In the genomic region with DNA sequence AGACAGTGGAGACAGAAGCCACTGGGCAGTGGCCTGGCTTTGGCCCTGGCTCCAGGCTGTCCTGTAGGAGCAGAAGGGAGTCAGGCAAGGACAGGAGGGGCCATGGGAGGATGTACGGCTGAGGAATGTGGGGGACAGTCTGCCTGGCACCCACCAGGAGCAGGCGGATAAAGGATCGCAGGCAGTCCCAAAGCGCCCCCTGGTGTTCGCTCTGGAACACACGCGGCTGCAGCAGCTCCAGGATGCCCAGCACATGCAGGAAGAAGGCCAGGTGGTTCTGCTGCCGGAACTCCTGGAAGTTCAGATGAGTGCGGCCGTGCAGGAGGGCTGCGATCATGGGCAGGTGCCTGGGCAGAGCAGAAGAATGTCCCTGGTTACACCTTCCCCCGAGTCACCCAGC, we compare ENCODE assay signal across 8 mouse cellular contexts. TPM values are rescaled to one million over a fixed set of nuclear protein-coding genes. Genes with fewer than 3 reads are reported as not detected.
DNase-seq lines count a peak whose midpoint lies in the region; ATAC-seq lines count a peak whose summit lies in the region.

No protein-coding gene starts in this region.

- H3K36me3 ChIP-seq in heart, embryonic 10.5 days: peaks cover 98% of the 10 kb centered on the region

- H3K4me1 ChIP-seq in heart, embryonic 10.5 days: no peaks in the 10 kb centered on the region

- H3K27me3 ChIP-seq in heart, embryonic 10.5 days (ENCODE audit: insufficient read depth, poor library complexity, severe bottlenecking): no peaks in the 10 kb centered on the region

- 34% methylated on average over 12 of the region's 12 CpGs for whole genome bisulfite sequencing in heart, embryonic 10.5 days

- intact Hi-C loops in heart, postnatal 14 days (cut with DNase I): loop anchor here (5.0 kb wide), 1 partner anchor 217 kb away; no protein-coding TSS in a partner anchor

- no peak overlapping the region for H3K27ac ChIP-seq in heart, embryonic 10.5 days

- peak; percentile 55 to 67 for DNase-seq in heart, postnatal 14 days
- no peak for DNase-seq in heart, embryonic 10.5 days (ENCODE audit: low spot score)
- DNase-seq in 3T3-L1 (ENCODE audit: low read depth, low spot score) (peak; percentile 73), R1 (ENCODE audit: low read depth, low spot score) (peak; percentile 76)
- peak; percentile 57 to 71 for DNase-seq in cerebellum, postnatal 4 days (ENCODE audit: low spot score in 2 of 2)
- peak; percentile 82 to 85 for DNase-seq in kidney, postnatal 4 days
- DNase-seq in thymus, postnatal 36 days: peak; percentile 40 to 43

- no peaks in the 10 kb centered on the region for H3K9me3 ChIP-seq in heart, embryonic 10.5 days

- H3K4me3 ChIP-seq in heart, embryonic 10.5 days: no peak overlapping the region

- ATAC-seq in megakaryocyte-erythroid progenitor cell, adult 5-6 weeks (replicated peaks; ENCODE audit: low FRiP score, low TSS enrichment, poor library complexity, severe bottlenecking): peak; percentile 29; the same call in 1 of the 2 replicates

RNA-seq across cellular contexts. Expression of a gene that starts 18.6 kb away (rescaled TPM):
- 1 to 10 TPM; 3.7 to 4.1 TPM for total RNA-seq in heart, postnatal 14 days (2021)
- polyA plus RNA-seq in heart, embryonic 10.5 days (2016; fragmentation: Nextera tagmentation; extraction: Ambion mirVana): 4.1 and 5.7 TPM in 2 replicates
- 13.2 and 13.9 TPM in 2 replicates for total RNA-seq in megakaryocyte-erythroid progenitor cell, adult 5-6 weeks (2014; fragmentation: Nextera tagmentation)
- total RNA-seq in megakaryocyte-erythroid progenitor cell, adult 5-6 weeks (2017): 2.6 and 5.7 TPM in 2 replicates

RNA-seq across cellular contexts. Expression of a gene that starts 20.7 kb away (rescaled TPM):
- 10 to 100 TPM; 41.8 to 43.8 TPM for total RNA-seq in heart, postnatal 14 days (2021)
- polyA plus RNA-seq in heart, embryonic 10.5 days (2016; fragmentation: Nextera tagmentation; extraction: Ambion mirVana): 30.3 and 31.3 TPM in 2 replicates
- 106 and 117 TPM in 2 replicates for total RNA-seq in megakaryocyte-erythroid progenitor cell, adult 5-6 weeks (2014; fragmentation: Nextera tagmentation)
- 33.9 and 34.7 TPM in 2 replicates for total RNA-seq in megakaryocyte-erythroid progenitor cell, adult 5-6 weeks (2017)

RNA-seq across cellular contexts. Expression of a gene that starts 36.6 kb away (rescaled TPM):
- 10 to 100 TPM; 23.4 to 26.9 TPM for total RNA-seq in heart, postnatal 14 days (2021)
- 20.7 and 25.1 TPM in 2 replicates for polyA plus RNA-seq in heart, embryonic 10.5 days (2016; fragmentation: Nextera tagmentation; extraction: Ambion mirVana)
- total RNA-seq in megakaryocyte-erythroid progenitor cell, adult 5-6 weeks (2014; fragmentation: Nextera tagmentation): 23.8 and 24.3 TPM in 2 replicates
- total RNA-seq in megakaryocyte-erythroid progenitor cell, adult 5-6 weeks (2017): 40.1 and 49.3 TPM in 2 replicates
